Mouse (Mus musculus): ENCODE data around the gene Sh3rf1.

The Sh3rf1 gene

GRCm38 (mm10) chr8:61223283-61223682, 389 bp upstream of the Sh3rf1 start:
- no peak for DNase-seq (ENCODE audit: low spot score)

GRCm38 (mm10) chr8:61224380-61225092, 864 bp downstream of the Sh3rf1 start:
- DNase-seq (ENCODE audit: low spot score): peak; percentile 16

GRCm38 (mm10) chr8:61225581-61226395, 2.1 kb downstream of the Sh3rf1 start:
- no peak for DNase-seq (ENCODE audit: low spot score)

GRCm38 (mm10) chr8:61226632-61227031, 3.0 kb downstream of the Sh3rf1 start:
- DNase-seq (ENCODE audit: low spot score): no peak

GRCm38 (mm10) chr8:61228678-61229077, 5.0 kb downstream of the Sh3rf1 start:
- DNase-seq (ENCODE audit: low spot score): no peak

- no peak for DNase-seq (ENCODE audit: low spot score)
Measured at GRCm38 (mm10) chr8:61229511-61230195, 6.0 kb downstream of the Sh3rf1 start.

- no peak for DNase-seq (ENCODE audit: low spot score)
Measured at GRCm38 (mm10) chr8:61230881-61231755, 7.4 kb downstream of the Sh3rf1 start.

GRCm38 (mm10) chr8:61235499-61235898, 11.8 kb downstream of the Sh3rf1 start:
- no peak for DNase-seq (ENCODE audit: low spot score)

GRCm38 (mm10) chr8:61236506-61237268, 13.0 kb downstream of the Sh3rf1 start:
- DNase-seq (ENCODE audit: low spot score): no peak

GRCm38 (mm10) chr8:61239576-61239975, 15.9 kb downstream of the Sh3rf1 start:
- no peak for DNase-seq (ENCODE audit: low spot score)

GRCm38 (mm10) chr8:61241229-61241628, 17.6 kb downstream of the Sh3rf1 start:
- DNase-seq (ENCODE audit: low spot score): no peak

GRCm38 (mm10) chr8:61242896-61243295, 19.2 kb downstream of the Sh3rf1 start:
- DNase-seq (ENCODE audit: low spot score): no peak

- no peak for DNase-seq (ENCODE audit: low spot score)
Measured at GRCm38 (mm10) chr8:61243491-61243890, 19.8 kb downstream of the Sh3rf1 start.

GRCm38 (mm10) chr8:61244157-61244556, 20.5 kb downstream of the Sh3rf1 start:
- no peak for DNase-seq (ENCODE audit: low spot score)

GRCm38 (mm10) chr8:61247270-61248025, 23.8 kb downstream of the Sh3rf1 start:
- no peak for DNase-seq (ENCODE audit: low spot score)

GRCm38 (mm10) chr8:61249511-61249910, 25.8 kb downstream of the Sh3rf1 start:
- no peak for DNase-seq (ENCODE audit: low spot score)

GRCm38 (mm10) chr8:61254196-61254595, 30.5 kb downstream of the Sh3rf1 start:
- no peak for DNase-seq (ENCODE audit: low spot score)

- no peak for DNase-seq (ENCODE audit: low spot score)
Measured at GRCm38 (mm10) chr8:61258828-61259227, 35.2 kb downstream of the Sh3rf1 start.

GRCm38 (mm10) chr8:61259526-61259925, 35.9 kb downstream of the Sh3rf1 start:
- DNase-seq (ENCODE audit: low spot score): no peak

GRCm38 (mm10) chr8:61260530-61260929, 36.9 kb downstream of the Sh3rf1 start:
- no peak for DNase-seq (ENCODE audit: low spot score)

Measured in ovary, adult 18-20 months (tissue).